Mouse (Mus musculus): Measurements from ENCODE around the gene Cyp2g1.

DNA sequence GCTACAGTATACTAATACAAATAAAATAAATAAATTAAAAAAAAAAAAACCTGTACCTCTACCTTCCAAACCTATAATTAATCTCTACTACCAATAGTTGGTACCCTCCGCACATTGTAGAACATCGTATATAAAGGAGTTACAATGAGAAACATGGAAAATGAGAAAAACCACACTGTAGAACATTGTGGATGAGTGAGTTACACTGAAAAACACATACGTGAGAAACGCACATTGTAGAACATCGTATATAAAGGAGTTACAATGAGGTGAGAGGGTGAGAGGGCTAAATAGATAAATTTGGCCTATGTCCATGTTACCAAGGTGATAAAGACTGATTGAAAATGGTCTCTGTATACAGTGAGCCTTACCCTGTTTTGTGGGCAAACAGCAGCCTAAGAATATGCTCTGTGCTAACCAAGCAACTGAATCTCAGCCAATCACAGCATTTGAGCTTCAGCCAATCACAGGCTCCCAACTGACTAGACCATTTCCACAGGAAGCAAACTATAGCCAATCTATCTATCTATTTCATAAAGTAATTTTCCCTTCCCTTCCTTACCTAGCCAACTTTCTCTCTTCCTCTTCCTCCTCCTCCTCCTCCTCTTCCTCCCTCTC is 28.8 kb upstream of the Cyp2g1 start:
- no peak for TF ChIP-seq CTCF (IDR thresholded peaks at IDR 0.05; ENCODE audit: extremely low read depth, insufficient read depth, low read length)
- TF ChIP-seq POLR2A (IDR thresholded peaks at IDR 0.05; ENCODE audit: extremely low read depth, insufficient read depth, low read length): no peak
